Mouse (Mus musculus) layer of hippocampus, adult 2 months (tissue): ENCODE data around the gene Nid1. TPM values are rescaled to one million over a fixed set of nuclear protein-coding genes. Genes with fewer than 3 reads are reported as not detected.

Source experiments
- DNase-seq, 2 experiments: peaks; one replicate each; pipeline ENCODE4 v3.0.0; 2022; ENCODE audit warnings: low spot score in 2 of 2
- H3K27ac ChIP-seq: fragments of 200-600 bp; 2 replicates; pipeline ENCODE4 v1.8.1; 2022
- H3K4me3 ChIP-seq: fragments of 200-600 bp; 2 replicates; pipeline ENCODE4 v1.8.1; 2022; ENCODE audit warnings: mild to moderate bottlenecking
- CTCF ChIP-seq: fragments of 200-600 bp; conservative IDR thresholded peaks from 2 replicates; pipeline ENCODE4 v1.8.1; 2022; ENCODE audit warnings: antibody characterized with exemption, mild to moderate bottlenecking, moderate library complexity
- total RNA-seq, 2 experiments: library from RNA; stranded (reverse); gene quantifications; 2 replicates each; pipeline ENCODE4 v1.2.3; 2021

Gene Nid1
- total RNA-seq, 2 experiments from 2014 or later, result 4.3 to 6.2 TPM

DNA sequence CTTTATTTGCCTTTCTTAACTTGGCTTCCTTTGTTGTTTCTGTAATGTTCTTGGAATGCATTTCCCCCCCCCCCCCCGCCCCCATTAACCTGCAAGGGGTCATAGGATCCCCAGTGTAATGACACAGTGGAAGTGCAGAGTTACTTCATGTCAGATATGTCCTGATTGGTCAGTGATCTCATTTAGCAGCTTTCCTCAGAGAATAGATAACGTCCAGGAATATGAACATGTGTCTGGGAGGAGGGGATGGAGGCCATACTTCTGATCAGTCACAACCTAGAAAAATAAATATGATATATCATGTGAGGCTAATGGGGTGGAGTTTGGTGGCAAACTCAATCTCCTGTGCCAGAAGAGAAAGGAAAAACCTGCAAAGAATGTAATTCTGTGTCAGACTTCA lies 37.6 kb downstream of the Nid1 start:
- DNase-seq, result no peak
- TF ChIP-seq CTCF, result no peak
- Histone ChIP-seq H3K27ac (no peak overlapping the region), H3K4me3 (no peak overlapping the region)

DNA sequence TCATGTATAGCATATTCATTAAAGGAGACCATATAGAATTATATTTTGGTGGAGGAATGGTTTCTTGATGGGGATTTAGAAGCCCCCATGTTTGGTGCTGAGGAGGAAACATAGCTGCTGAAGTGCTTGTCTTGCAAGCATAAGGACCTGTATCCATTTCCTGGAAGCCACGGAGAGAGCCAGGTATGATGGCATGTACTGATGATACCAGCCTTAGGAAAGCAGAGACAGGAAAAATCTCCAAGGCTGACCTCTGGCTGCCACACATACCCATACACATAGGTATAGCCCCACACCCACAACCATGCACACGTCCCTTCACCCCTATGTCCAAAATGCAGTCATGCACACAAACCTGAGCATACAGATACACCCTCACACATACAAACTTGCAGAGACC lies 39.2 kb downstream of the Nid1 start:
- Histone ChIP-seq H3K4me3 (no peak overlapping the region), H3K27ac (no peak overlapping the region)
- DNase-seq, result no peak
- no peak for TF ChIP-seq CTCF

DNA sequence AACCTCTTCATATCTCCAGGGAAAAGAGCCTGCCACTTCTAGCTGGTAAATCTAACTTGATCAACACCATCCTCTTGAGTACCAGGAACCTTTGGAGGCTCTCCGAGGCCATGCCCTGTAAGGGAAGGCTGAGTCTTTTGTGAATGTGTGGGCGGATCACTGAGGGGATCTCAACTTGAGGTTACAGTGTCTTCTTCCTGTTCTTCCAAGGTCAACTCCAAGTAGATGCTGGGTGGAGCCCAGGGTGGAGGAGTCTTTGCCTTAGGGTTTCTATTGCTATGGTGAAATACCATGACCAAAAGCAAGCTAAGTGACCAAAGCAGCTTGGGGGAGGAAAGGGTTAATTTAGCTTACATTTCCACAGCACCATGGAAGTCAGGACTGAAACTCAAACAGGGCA lies 39.7 kb downstream of the Nid1 start:
- H3K4me3 ChIP-seq, result no peak overlapping the region
- DNase-seq, result no peak
- no peak for TF ChIP-seq CTCF
- no peak overlapping the region for H3K27ac ChIP-seq

DNA sequence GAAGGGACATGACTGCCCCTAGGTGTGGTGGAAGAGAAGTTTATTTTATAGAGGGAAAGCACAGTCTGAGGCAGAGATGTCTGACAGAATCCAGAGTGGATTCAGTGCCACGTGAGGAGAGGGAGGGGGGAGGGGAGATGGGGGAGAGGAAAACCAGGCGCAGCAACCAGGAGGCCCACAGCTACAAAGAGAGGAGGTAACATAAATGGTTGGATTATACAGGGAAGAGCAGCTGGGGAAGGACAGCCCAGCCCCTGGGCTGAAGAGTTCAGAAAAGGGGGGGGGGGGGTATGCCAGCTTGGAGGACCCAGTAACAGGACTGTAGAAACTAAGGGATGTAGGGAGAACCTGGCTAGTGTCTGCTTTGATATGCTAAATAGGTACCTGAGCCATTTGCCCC lies 42.6 kb downstream of the Nid1 start:
- TF ChIP-seq CTCF, result no peak
- Histone ChIP-seq H3K27ac (no peak overlapping the region), H3K4me3 (no peak overlapping the region)

DNA sequence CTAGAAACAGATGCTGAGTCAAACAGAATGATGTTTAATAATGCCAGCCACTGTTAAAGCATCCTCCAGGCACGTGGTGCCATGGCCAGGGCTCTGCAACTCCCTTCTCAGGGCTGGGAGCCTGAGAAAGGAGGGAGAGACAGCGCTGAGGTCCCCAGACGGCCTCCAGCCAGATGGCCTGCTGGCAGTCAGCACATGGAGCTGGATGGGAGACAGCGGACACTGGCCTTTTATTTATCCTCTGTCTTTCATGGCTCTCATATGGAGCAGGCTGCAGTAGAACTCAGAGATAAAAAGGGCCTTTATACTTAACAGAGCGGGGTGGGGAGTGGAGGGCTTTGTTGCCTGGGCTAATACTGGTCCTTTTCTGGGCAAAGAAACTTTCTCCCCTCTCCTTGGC lies 43.7 kb downstream of the Nid1 start:
- peak; percentile 28 to 39 for DNase-seq
- TF ChIP-seq CTCF, result no peak

More for the DNA sequence above, 42.6 kb downstream of the Nid1 start:
- DNase-seq, result no peak

DNA sequence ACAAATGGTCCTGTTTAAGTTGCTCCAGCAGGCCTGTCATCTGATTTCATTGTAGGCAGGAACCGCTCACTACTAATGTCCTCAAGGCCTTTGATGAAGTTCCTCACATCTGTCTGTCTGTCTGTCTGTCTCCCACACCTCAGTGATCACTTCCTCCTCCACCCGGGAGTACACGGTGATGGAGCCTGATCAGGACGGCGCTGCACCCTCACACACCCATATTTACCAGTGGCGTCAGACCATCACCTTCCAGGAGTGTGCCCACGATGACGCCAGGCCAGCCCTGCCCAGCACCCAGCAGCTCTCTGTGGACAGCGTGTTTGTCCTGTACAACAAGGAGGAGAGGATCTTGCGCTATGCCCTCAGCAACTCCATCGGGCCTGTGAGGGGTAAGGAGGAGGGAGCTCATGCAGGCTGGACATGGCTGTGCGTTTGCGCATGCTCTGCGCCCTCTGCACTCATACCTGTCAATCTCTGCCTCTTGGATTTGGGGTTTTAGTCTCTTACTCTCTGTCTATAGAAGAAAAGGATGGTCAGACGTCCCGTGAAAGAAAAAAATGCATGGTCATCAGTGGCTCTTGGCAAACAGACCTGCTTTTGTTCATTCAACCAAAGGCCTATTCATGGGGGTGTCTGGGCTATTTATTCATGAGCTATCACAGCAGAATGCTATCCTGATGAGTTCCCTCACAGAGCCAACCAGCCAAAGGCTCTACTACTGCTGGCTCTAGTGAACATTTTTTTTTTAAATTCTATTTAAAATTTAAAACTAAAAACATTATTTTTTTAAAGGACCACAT lies 44.7 kb downstream of the Nid1 start:
- no peak for TF ChIP-seq CTCF
- DNase-seq, result no peak
- no peak overlapping the region for H3K4me3 ChIP-seq
- no peak overlapping the region for H3K27ac ChIP-seq

More for the DNA sequence above, 43.7 kb downstream of the Nid1 start:
- Histone ChIP-seq H3K27ac (no peak overlapping the region), H3K4me3 (no peak overlapping the region)

DNA sequence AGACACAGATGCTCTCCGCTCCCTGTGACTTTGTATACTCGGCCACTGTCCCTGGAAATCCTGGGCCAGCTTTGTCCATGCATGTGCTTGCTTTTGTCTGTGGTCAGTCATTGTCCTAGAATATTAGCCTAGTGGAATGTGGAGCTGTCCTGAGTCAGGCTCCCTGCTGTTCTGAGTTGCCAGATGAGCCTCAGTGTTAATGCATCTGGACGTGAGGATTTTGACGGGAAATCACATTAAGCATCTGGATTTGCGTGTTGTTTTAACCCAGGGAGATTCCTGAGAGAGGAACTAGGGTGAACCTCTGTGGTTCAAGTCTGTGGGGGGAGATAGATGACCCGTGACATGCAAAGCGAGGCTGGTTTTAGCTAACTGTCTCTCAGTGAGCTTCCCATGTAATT lies 47.0 kb downstream of the Nid1 start:
- Histone ChIP-seq H3K4me3 (no peak overlapping the region), H3K27ac (no peak overlapping the region)
- TF ChIP-seq CTCF, result no peak
- no peak for DNase-seq

DNA sequence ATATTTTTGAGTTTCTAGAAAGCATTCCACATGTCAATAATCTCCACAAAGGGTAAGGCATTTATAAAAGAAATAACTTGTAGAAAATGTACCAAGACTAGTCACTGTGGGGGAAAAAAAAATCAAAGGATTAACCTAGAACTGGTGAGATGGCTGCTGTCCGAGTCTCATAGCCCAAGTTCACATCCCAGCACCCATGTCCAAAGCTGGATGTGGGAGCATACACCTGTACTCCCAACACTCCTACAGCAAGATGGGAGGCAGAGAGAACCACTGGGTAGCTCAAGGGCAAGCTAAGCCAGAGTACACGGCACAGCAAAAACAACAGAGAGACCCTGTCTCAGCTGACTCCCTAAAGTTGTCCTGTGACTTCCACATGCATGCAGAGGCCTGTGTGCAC lies 47.5 kb downstream of the Nid1 start:
- DNase-seq, result no peak
- H3K4me3 ChIP-seq, result no peak overlapping the region
- no peak for TF ChIP-seq CTCF
- H3K27ac ChIP-seq, result no peak overlapping the region

DNA sequence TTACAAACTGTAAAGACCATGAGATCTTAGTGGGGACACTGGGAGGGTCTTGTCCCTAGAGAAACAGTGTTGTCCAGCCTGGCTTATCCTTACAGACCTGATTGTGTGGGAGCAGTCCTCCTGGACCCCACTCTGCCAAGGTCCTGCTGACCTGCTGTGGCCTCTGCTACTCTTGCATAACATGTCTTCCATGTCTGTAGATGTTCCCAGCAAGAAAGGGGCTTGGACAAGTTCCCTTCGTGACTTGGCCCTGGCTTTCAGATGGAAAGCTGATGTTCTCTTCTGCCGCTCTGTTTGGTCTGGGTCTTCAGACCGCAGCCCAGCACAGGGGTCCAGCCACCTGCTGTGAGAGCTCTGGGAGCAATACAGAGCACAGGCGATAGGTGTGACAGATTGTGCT lies 48.3 kb downstream of the Nid1 start:
- DNase-seq, result no peak
- no peak for TF ChIP-seq CTCF
- H3K27ac ChIP-seq, result no peak overlapping the region
- no peak overlapping the region for H3K4me3 ChIP-seq

DNA sequence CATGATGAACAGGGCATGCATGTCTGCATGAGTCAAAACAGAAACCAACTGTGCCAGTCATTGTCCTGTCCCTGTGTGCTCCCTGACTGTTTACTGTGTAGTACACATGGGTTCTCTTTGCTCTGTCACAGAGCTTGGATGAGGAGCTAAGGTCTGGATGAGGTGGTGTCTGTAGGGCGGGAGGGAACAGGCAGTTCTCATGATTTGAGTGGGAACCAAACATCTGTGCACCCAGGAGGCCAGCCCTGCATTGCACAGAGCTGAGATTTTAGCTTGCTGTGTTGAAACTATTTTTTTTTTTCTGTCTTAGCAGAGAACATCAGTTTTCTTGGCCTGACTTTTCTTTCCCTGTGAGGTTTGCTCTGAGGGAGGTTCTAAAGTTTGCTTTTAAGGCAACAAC lies 50.5 kb downstream of the Nid1 start:
- no peak for TF ChIP-seq CTCF

DNA sequence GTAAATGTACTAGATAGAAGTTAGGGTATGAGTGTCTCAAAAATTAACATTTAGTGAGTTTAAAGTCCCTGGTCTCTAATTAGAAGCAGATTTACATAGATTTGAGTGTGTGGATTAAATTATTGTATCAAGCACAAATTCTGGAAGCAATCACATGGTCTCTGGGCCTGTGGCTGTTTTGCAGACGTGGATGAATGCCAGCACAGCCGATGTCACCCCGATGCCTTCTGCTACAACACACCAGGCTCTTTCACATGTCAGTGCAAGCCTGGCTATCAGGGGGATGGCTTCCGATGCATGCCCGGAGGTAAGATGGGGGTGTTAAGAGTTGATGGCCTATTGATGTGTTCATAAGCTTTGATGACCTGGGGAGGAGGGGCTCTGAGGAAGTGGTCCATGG lies 52.5 kb downstream of the Nid1 start:
- TF ChIP-seq CTCF, result no peak

More for the DNA sequence above, 50.5 kb downstream of the Nid1 start:
- Histone ChIP-seq H3K27ac (no peak overlapping the region), H3K4me3 (no peak overlapping the region)
- no peak for DNase-seq

DNA sequence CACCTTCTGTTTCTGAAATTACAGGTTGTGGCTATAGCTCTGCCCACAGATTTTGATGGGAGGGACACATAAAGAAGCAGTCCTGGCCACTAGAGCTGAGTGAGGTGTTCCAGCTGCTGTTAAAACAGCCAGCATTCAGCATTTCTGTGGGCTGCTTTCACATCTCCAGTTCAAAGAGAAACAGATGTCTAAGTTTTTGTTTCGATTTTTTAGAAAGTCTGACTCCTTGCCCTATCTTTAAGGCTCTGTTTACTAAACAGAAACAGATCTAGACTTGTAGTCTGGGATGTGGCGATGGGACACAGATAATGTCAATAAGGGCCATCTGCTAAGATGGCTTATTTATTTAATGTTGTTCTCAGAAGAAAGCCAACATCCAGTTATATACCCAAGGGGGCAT lies 54.8 kb downstream of the Nid1 start:
- DNase-seq, result no peak
- Histone ChIP-seq H3K4me3 (no peak overlapping the region), H3K27ac (no peak overlapping the region)
- TF ChIP-seq CTCF, result no peak

More for the DNA sequence above, 52.5 kb downstream of the Nid1 start:
- Histone ChIP-seq H3K4me3 (no peak overlapping the region), H3K27ac (no peak overlapping the region)
- no peak for DNase-seq

DNA sequence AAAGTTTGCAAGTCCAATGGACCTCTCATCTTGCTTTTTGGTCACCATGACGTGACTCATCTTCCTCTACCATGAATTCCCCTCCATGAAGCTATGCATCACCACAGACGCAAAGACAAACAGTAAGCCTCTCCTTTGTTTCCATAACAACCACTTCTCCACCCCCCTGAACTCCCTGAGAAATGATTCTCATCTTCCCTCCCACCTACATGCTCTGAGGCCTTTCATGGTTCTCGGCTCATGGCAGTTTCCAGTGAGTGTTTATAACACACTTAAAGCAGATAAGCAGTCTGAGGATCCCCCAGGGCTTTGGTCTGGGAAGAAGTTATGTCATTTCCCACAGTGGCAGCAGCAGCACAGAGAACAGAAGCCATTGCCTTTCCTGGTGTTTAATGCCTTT lies 56.2 kb downstream of the Nid1 start:
- Histone ChIP-seq H3K27ac (no peak overlapping the region), H3K4me3 (no peak overlapping the region)
- no peak for TF ChIP-seq CTCF
- DNase-seq, result no peak

DNA sequence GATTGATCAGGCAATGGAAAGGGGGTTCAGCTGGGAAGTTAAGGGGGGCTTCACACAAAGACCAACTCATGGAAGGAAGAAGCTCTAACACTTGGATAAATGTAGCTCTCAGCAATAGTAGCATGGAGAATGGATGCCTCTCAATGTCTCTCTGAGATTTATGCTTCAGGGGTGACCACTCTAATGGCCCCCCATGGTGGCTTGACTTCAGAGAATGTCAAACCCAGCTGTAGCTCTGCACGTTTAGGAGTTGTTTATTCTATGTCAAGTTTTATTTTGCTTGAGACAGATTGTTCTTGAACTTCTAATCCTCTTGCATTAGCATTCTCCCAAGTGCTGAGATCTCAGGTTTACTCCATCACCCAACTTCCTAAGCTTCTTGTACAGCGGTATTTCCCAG lies 60.7 kb downstream of the Nid1 start:
- no peak for DNase-seq
- Histone ChIP-seq H3K27ac (no peak overlapping the region), H3K4me3 (no peak overlapping the region)
- no peak for TF ChIP-seq CTCF
